Mouse (Mus musculus): ENCODE data around the gene Maea. TPM values are rescaled to one million over a fixed set of nuclear protein-coding genes. Genes with fewer than 3 reads are reported as not detected.

Maea gene
- total RNA-seq, 1 experiment from 2014 or later, result 94.6 TPM

- DNase-seq, result no peak
Measured at GRCm38 (mm10) chr5:33357494-33357893, 22.2 kb downstream of the Maea start.

- DNase-seq, result peak; percentile 34
Measured at GRCm38 (mm10) chr5:33358467-33358866, 23.2 kb downstream of the Maea start.

GRCm38 (mm10) chr5:33363263-33363662 lies 28.0 kb downstream of the Maea start:
- DNase-seq, result no peak

GRCm38 (mm10) chr5:33368651-33369050 lies 33.3 kb downstream of the Maea start:
- DNase-seq, result no peak

GRCm38 (mm10) chr5:33371137-33371536 lies 35.8 kb downstream of the Maea start:
- DNase-seq, result peak; percentile 32

- no peak for DNase-seq
Measured at GRCm38 (mm10) chr5:33371668-33372067, 36.4 kb downstream of the Maea start.

- DNase-seq, result peak; percentile 56
Measured at GRCm38 (mm10) chr5:33372331-33373038, 37.2 kb downstream of the Maea start.

- no peak for DNase-seq
Measured at GRCm38 (mm10) chr5:33377176-33377575, 41.9 kb downstream of the Maea start.

- DNase-seq, result peak; percentile 51
Measured at GRCm38 (mm10) chr5:33377801-33378301, 42.5 kb downstream of the Maea start.

GRCm38 (mm10) chr5:33378302-33378854 lies 43.1 kb downstream of the Maea start, which contains the start of gene Uvssa:
Uvssa (plus strand) TSS chr5:33378549.
- DNase-seq, result peak; percentile 100

- DNase-seq, result no peak
Measured at GRCm38 (mm10) chr5:33387550-33387949, 52.2 kb downstream of the Maea start.

- DNase-seq, result peak; percentile 82
Measured at GRCm38 (mm10) chr5:33393803-33394202, 58.5 kb downstream of the Maea start.

- DNase-seq, result no peak
Measured at GRCm38 (mm10) chr5:33395693-33396092, 60.4 kb downstream of the Maea start.

GRCm38 (mm10) chr5:33396828-33397227 lies 61.5 kb downstream of the Maea start:
- DNase-seq, result no peak

- DNase-seq, result no peak
Measured at GRCm38 (mm10) chr5:33400819-33401218, 65.5 kb downstream of the Maea start.

- no peak for DNase-seq
Measured at GRCm38 (mm10) chr5:33420313-33420712, 85.0 kb downstream of the Maea start.

Other genes starting within 250 kb of the Maea start
- 0.11 TPM in 1 of 2 replicates, not detected in the other for gene Slc5a1, start 231.3 kb upstream of the Maea start, total RNA-seq (2021)
- 1.7 and 2.5 TPM in 2 replicates for gene Spon2, start 117.1 kb upstream of the Maea start, total RNA-seq (2021)
- gene Ctbp1, start 60.5 kb upstream of the Maea start, total RNA-seq (2021), result 188 and 195 TPM in 2 replicates
- 8.0 and 9.4 TPM in 2 replicates for gene Uvssa, start 43.0 kb downstream of the Maea start, total RNA-seq (2021)
- gene Nkx1-1, start 98.5 kb downstream of the Maea start, total RNA-seq (2021), result not detected in 2 replicates

Data from adrenal gland, postnatal 14 days (tissue).